Mouse (Mus musculus) hindbrain, postnatal 0 days (tissue): Measurements from ENCODE around the gene Psmc2. TPM values are rescaled to one million over a fixed set of nuclear protein-coding genes. Genes with fewer than 3 reads are reported as not detected.

Experiments
- ATAC-seq: fragments of 200-750 bp; cut with Nextera tagmentation; 2 replicates; pipeline ENCODE4 v1.8.0; 2017; ENCODE audit warnings: mild to moderate bottlenecking, moderate TSS enrichment, moderate library complexity
- DNase-seq: peaks from one replicate; pipeline ENCODE4 v3.0.0-alpha.2; 2015; ENCODE audit warnings: low spot score
- H3K27ac ChIP-seq: fragments of 300-500 bp; sonication (generic); 2 replicates; pipeline ENCODE4 v1.5.1; 2014; ENCODE audit warnings: mild to moderate bottlenecking
- H3K27me3 ChIP-seq: fragments of 300-500 bp; sonication (generic); 2 replicates; pipeline ENCODE4 v1.6.1; 2014; ENCODE audit warnings: low read length, mixed read lengths; ENCODE audit not compliant: insufficient read depth
- H3K36me3 ChIP-seq: fragments of 300-500 bp; sonication (generic); 2 replicates; pipeline ENCODE4 v1.6.1; 2014; ENCODE audit warnings: low read length, mixed read lengths; ENCODE audit not compliant: insufficient read depth
- H3K4me1 ChIP-seq: fragments of 300-500 bp; sonication (generic); 2 replicates; pipeline ENCODE4 v1.6.1; 2014; ENCODE audit warnings: antibody characterized with exemption, low read length, mixed read lengths; ENCODE audit not compliant: insufficient read depth
- H3K4me2 ChIP-seq: fragments of 300-500 bp; sonication (generic); 2 replicates; pipeline ENCODE4 v1.6.1; 2014; ENCODE audit warnings: low read depth, mild to moderate bottlenecking, low read length, moderate library complexity, mixed read lengths
- H3K4me3 ChIP-seq: fragments of 300-500 bp; sonication (generic); 2 replicates; pipeline ENCODE4 v1.5.1; 2014; ENCODE audit warnings: low read length
- H3K9ac ChIP-seq: fragments of 300-500 bp; sonication (generic); replicated peaks from 2 replicates; pipeline ENCODE4 v1.6.1; 2014; ENCODE audit warnings: mild to moderate bottlenecking, low read length, moderate library complexity, mixed read lengths
- H3K9me3 ChIP-seq: fragments of 300-500 bp; sonication (generic); 2 replicates; pipeline ENCODE4 v1.6.1; 2016; ENCODE audit warnings: low read length, mixed read lengths
- CTCF ChIP-seq: IDR thresholded peaks from 2 replicates; pipeline ENCODE4 v1.5.1; 2016; ENCODE audit warnings: antibody characterized with exemption, control low read depth, low read depth
- WGBS: fragments of 180-500 bp; shearing (Covaris S2); extraction: QIAGEN DNeasy Blood & Tissue Kit; methylation state at CpG from one replicate; pipeline ENCODE4 v1.1.7; 2014; 5-methylcytosine and 5-hydroxymethylcytosine counted together
- polyA plus RNA-seq: library from polyadenylated mRNA; unstranded; fragments of >200 nt; fragmentation: Nextera tagmentation; extraction: Ambion mirVana; gene quantifications from 2 replicates; pipeline ENCODE4 v1.2.1, GENCODE M21; 2015
- total RNA-seq: library from RNA; depleted of rRNA; stranded (reverse); fragments of >200 nt; gene quantifications from 2 replicates; pipeline ENCODE4 v1.2.3, GENCODE M21; 2014

The Psmc2 gene
- total and polyA plus RNA-seq, 2 experiments from 2014 or later = 28.3 to 186 TPM

DNA sequence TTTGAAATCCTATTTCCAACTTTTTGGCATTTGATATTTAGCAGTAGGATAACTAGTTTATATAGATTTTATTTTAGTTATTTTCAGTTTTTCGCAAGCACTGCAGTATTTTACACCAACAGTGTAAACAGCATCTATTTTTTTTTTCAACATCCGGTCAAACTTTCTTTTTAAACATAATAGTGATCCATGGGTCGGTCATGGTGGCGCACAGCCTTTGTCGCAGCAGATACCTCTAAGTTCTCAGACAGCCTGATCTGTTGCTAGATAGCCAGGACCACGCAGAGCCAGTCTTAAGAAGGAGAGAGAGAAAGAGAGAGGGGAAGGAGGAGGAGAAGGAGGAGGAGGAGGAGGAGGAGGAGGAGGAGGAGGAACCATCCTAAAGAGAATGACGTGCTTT, 693 bp downstream of the Psmc2 start:
- Histone ChIP-seq H3K4me2 (peak overlapping the region; percentile 83; the same call in 1 of the 2 replicates), H3K27ac (no peak overlapping the region), H3K9me3 (no peaks in the 10 kb centered on the region), H3K9ac (no peak overlapping the region), H3K27me3 (no peaks in the 10 kb centered on the region), H3K4me3 (no peak overlapping the region), H3K36me3 (peaks cover 21% of the 10 kb centered on the region), H3K4me1 (peaks cover 9% of the 10 kb centered on the region)
- ATAC-seq (no peak), DNase-seq (no peak)
- no peak for TF ChIP-seq CTCF
- WGBS = 75% methylated on average over 7 of the region's 7 CpGs

DNA sequence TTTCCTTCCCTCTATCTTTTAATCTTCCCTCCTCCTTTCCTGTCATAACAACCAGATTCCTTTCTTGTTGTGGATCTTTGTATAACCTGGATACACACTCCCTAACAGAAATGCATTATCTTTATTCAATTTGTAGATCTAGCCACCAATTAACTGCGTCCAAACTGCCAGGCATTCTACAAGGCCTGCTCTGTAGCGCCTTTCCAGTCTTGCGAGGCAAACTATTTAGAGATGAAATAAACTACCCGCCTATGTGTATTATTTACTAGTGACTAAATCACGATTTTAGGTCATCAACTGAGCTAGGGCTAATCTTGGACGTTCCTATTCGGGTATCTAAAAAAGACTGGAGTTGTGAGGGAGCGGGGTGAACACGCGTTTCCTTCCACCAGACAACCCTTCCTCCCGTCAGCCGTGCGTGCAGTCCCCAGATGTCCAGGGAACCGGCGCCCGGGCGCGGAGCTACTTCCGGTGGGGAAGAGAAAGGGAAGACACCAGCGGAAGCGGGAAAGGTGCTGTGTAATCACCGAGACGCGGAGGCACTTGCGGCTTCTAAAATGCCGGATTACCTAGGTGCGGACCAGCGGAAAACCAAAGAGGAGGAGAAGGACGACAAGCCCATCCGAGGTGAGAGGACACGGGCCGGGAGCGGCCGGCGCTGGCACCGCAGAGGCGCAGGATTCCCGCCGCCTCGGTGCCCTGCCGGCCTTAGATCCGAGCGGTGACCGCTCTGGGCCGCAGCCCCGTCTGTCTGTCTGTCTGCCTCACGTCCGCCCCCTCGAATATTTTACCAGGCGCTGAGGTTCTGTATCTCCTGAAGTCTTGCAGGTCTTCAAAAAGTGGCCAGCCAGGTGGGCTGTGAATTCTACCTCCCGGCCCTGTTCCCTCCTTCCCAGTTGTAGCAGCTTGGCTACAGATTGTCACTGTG, 1.4 kb downstream of the Psmc2 start:
- peak overlapping the region; percentile 73 for H3K27ac ChIP-seq
- peaks cover 9% of the 10 kb centered on the region for H3K4me1 ChIP-seq
- DNase-seq (peak; percentile 95), ATAC-seq (peak; percentile 91)
- WGBS = 2% methylated on average over 51 of the region's 51 CpGs
- H3K9ac ChIP-seq = peak overlapping the region; percentile 78
- no peak for TF ChIP-seq CTCF
- H3K27me3 ChIP-seq = no peaks in the 10 kb centered on the region
- peak overlapping the region; percentile 65 for H3K4me3 ChIP-seq
- peaks cover 13% of the 10 kb centered on the region for H3K36me3 ChIP-seq
- peak overlapping the region; percentile 83 for H3K4me2 ChIP-seq
- H3K9me3 ChIP-seq = no peaks in the 10 kb centered on the region

DNA sequence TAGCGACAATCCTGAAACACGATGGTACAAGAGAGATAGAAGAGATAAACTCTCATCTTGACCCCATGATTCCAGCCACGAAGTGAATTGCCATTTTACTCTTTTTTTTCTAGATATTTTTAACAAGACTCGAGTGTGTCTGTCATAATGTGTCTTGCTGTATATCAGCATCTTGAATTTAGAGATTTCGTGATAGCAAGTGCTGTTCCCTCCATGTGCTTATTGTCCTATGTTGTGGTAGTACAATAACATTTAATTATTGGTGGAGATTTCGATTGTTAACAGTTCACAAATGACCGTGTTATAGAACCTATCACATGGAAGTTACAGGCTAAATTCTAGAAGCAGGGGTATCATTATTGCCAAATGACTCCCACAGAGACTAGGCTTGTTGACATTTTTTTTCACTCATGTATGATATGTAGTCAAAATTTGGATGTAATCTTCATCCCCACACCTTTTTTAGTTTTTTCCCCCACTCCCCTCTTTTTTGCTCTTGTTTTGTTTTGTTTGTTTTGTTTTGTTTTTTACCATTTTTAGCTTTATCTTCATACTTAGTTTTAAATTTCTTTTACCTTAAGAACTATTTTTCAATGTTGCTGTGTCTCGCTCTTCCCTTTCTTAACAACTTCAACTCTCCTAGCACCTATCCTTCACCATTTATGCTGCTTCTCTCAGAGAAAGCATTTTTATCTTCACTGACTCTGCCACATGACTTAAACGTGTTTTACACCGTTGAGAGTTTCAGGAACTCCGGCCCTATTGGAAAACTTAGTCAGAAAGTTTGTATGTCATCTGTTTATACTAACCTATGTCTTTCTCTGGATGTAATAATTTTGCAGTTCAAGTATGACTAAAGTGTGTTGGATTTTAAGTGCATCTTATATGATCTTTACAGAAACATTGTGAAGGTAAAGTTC, 2.4 kb downstream of the Psmc2 start:
- TF ChIP-seq CTCF = no peak
- peak overlapping the region; percentile 83 for H3K4me2 ChIP-seq
- peak overlapping the region; percentile 65 for H3K4me3 ChIP-seq
- peak overlapping the region; percentile 78 for H3K9ac ChIP-seq
- 39% methylated on average over 11 of the region's 11 CpGs for WGBS
- H3K4me1 ChIP-seq = peaks cover 9% of the 10 kb centered on the region
- H3K27ac ChIP-seq = peak overlapping the region; percentile 73; the same call in 1 of the 2 replicates
- DNase-seq (no peak), ATAC-seq (no peak)
- H3K36me3 ChIP-seq = peaks cover 6% of the 10 kb centered on the region; the same call in 1 of the 2 replicates
- H3K9me3 ChIP-seq = no peaks in the 10 kb centered on the region
- H3K27me3 ChIP-seq = no peaks in the 10 kb centered on the region

DNA sequence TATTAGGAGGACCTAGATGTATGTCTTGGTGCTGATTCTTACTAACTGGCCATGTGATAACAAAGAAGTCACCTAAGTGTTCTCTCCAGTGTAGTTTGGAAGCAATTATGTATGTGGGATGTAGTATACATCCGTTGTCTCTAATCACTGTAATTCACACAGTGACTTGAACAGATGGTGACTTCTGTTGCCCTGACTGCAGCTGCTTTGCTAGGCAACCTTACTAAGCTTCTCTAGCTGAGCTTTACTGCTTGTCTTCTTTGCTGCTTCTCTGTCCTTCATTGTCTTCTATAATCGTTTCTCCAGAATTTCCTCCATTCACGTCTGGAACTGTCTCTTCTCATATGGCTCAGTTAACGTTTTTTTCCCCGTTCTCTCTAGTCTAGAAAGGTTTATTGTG, 4.0 kb downstream of the Psmc2 start:
- no peak for DNase-seq
- no peak for ATAC-seq

DNA sequence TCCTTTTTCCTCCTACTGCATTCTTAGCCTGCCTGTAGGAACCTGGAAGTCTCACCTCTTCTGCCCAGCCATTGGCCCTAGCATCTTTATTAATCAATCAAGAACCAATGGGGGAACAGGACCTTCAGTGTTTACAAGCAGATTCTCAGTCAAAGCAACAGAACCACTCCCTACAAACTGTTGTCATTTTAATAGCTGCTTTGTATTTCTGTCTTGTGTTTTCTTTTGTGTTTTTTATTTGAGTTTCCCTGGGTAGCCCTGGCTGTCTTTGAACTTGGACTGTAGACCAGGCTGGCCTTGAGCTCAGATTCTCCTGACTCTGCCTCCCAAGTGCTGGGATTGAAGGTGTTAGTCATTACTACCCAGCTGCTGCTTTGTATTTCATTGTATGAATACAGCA, 7.1 kb downstream of the Psmc2 start:
- Histone ChIP-seq H3K4me2 (no peak overlapping the region), H3K4me1 (peaks cover 9% of the 10 kb centered on the region), H3K9ac (no peak overlapping the region), H3K27me3 (no peaks in the 10 kb centered on the region), H3K27ac (no peak overlapping the region), H3K9me3 (no peaks in the 10 kb centered on the region), H3K4me3 (no peak overlapping the region), H3K36me3 (peaks cover 18% of the 10 kb centered on the region)
- ATAC-seq = no peak
- no peak for TF ChIP-seq CTCF
- DNase-seq = no peak

More for the DNA sequence above, 4.0 kb downstream of the Psmc2 start:
- Histone ChIP-seq H3K4me3 (no peak overlapping the region), H3K27ac (no peak overlapping the region), H3K36me3 (no peaks in the 10 kb centered on the region; the same call in 1 of the 2 replicates), H3K4me1 (peaks cover 9% of the 10 kb centered on the region), H3K9ac (no peak overlapping the region), H3K4me2 (no peak overlapping the region), H3K9me3 (no peaks in the 10 kb centered on the region), H3K27me3 (no peaks in the 10 kb centered on the region)
- WGBS = 66% methylated on average over 5 of the region's 5 CpGs
- TF ChIP-seq CTCF = no peak

DNA sequence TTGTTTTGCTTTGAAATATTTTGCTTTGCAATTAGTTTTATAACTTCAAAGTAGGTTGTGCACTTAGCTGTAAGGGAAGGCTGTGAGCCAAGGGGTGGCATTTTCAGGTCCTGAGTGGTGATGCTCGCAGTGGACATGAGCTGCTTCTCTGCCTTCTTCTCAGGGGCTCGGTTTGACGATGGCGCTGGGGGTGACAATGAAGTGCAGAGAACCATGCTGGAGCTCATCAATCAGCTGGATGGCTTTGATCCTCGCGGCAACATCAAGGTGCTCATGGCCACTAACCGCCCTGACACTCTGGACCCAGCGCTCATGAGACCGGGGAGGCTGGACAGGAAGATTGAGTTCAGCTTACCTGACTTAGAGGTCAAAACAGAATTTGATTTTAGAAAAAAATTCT, 17.8 kb downstream of the Psmc2 start:
- WGBS = 93% methylated on average over 9 of the region's 9 CpGs

More for the DNA sequence above, 17.8 kb downstream of the Psmc2 start:
- ATAC-seq (no peak), DNase-seq (no peak)
- peaks cover 51% of the 10 kb centered on the region for H3K36me3 ChIP-seq
- no peak overlapping the region for H3K27ac ChIP-seq
- TF ChIP-seq CTCF = no peak
- no peak overlapping the region for H3K4me3 ChIP-seq
- H3K9me3 ChIP-seq = no peaks in the 10 kb centered on the region
- H3K9ac ChIP-seq = no peak overlapping the region
- no peaks in the 10 kb centered on the region for H3K4me1 ChIP-seq
- H3K27me3 ChIP-seq = no peaks in the 10 kb centered on the region
- no peak overlapping the region for H3K4me2 ChIP-seq
